Mouse (Mus musculus): Measurements from ENCODE around the gene Bnip3. TPM values are rescaled to one million over a fixed set of nuclear protein-coding genes. Genes with fewer than 3 reads are reported as not detected.

The Bnip3 gene
- polyA plus RNA-seq, 1 experiment from 2014 or later = 142 TPM

DNA sequence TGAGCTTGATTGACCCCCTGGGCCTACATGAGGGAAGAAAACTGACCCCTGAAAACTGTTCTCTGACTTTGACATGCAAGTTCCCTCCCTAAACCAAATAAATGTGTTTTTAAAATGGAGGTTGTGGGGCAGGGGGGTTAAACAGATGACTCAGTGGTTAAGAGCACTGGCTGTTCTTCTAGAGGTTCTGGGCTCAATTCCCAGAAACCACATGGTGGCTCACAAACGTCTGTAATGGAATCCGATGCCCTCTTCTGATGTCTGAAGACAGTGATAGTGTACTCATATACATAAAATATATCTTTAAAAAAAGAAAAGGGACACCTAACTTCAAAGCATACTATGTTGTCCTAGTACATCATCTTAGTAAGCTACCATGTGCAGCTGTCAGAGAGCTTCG, 34.3 kb downstream of the Bnip3 start:
- H3K9ac ChIP-seq (ENCODE audit: low read depth, low read length) = no peak overlapping the region
- H3K4me1 ChIP-seq (ENCODE audit: control insufficient read depth, insufficient read depth, low read depth, low read length) = no peaks in the 10 kb centered on the region
- no peak overlapping the region for H3K4me3 ChIP-seq (ENCODE audit: low read length)
- no peak overlapping the region for H3K4me2 ChIP-seq (ENCODE audit: low read length)
- peaks cover 33% of the 10 kb centered on the region for H3K36me3 ChIP-seq (ENCODE audit: control insufficient read depth, insufficient read depth, low read length)
- 76% methylated on average over 3 of the region's 3 CpGs for WGBS
- H3K27ac ChIP-seq (ENCODE audit: low read depth, low read length) = no peak overlapping the region
- no peaks in the 10 kb centered on the region for H3K9me3 ChIP-seq (ENCODE audit: control insufficient read depth, low read length)
- ATAC-seq = no peak
- H3K27me3 ChIP-seq (replicated peaks; ENCODE audit: control insufficient read depth, insufficient read depth, low read length) = no peaks in the 10 kb centered on the region

GRCm38 (mm10) chr7:138872956-138873355, 36.4 kb downstream of the Bnip3 start:
- WGBS = 87% methylated on average over 3 of the region's 3 CpGs

DNA sequence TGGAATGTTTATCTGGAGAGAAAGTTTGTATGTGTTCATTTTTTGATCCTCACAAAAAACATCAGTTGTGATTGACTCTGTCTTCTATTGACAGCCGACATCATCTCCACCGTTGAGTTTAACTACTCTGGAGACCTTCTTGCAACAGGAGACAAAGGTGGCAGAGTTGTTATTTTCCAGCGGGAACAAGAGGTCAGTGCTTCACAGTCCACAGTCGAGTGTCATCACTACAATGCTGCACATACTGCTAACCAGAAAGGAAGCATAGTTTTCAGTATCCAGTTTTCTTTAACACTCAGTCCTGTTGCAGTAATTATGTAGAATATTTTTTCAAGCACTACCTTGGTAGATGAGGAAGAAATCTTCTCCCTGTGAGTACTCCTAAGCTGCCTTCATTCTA, 41.0 kb downstream of the Bnip3 start:
- 93% methylated on average over 4 of the region's 4 CpGs for WGBS
- no peaks in the 10 kb centered on the region for H3K9me3 ChIP-seq (ENCODE audit: control insufficient read depth, low read length)

More at GRCm38 (mm10) chr7:138872956-138873355, 36.4 kb downstream of the Bnip3 start:
- Histone ChIP-seq H3K4me1 (ENCODE audit: control insufficient read depth, insufficient read depth, low read depth, low read length) (no peaks in the 10 kb centered on the region), H3K9ac (ENCODE audit: low read depth, low read length) (no peak overlapping the region), H3K4me3 (ENCODE audit: low read length) (no peak overlapping the region), H3K27ac (ENCODE audit: low read depth, low read length) (no peak overlapping the region), H3K4me2 (ENCODE audit: low read length) (no peak overlapping the region), H3K27me3 (replicated peaks; ENCODE audit: control insufficient read depth, insufficient read depth, low read length) (no peaks in the 10 kb centered on the region), H3K36me3 (ENCODE audit: control insufficient read depth, insufficient read depth, low read length) (peaks cover 30% of the 10 kb centered on the region), H3K9me3 (ENCODE audit: control insufficient read depth, low read length) (no peaks in the 10 kb centered on the region)
- no peak for ATAC-seq

DNA sequence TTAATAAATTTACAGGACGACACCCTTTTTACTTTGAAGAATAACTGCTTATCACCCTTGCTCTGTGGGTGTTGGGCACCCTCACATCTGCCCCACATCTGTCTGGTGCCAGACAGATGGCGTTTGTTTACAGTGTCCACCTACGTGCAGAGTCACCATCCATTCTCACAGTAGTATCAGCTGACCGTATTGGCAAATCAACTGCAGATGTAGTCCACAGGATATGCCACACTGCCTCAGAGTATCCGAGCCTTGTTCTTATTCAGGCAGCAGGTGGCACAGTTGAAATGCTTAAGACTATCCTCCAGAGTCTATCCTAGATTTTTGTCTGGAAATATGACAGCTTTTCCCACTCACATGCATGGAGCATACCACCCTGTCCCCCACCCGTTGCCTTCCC, 42.0 kb downstream of the Bnip3 start:
- Histone ChIP-seq H3K4me3 (ENCODE audit: low read length) (no peak overlapping the region), H3K4me1 (ENCODE audit: control insufficient read depth, insufficient read depth, low read depth, low read length) (no peaks in the 10 kb centered on the region; the same call in 1 of the 2 replicates), H3K4me2 (ENCODE audit: low read length) (no peak overlapping the region), H3K36me3 (ENCODE audit: control insufficient read depth, insufficient read depth, low read length) (peaks cover 10% of the 10 kb centered on the region; the same call in 1 of the 2 replicates), H3K27me3 (replicated peaks; ENCODE audit: control insufficient read depth, insufficient read depth, low read length) (no peaks in the 10 kb centered on the region), H3K27ac (ENCODE audit: low read depth, low read length) (no peak overlapping the region), H3K9me3 (ENCODE audit: control insufficient read depth, low read length) (no peaks in the 10 kb centered on the region), H3K9ac (ENCODE audit: low read depth, low read length) (no peak overlapping the region)
- 78% methylated on average over 6 of the region's 6 CpGs for WGBS
- ATAC-seq = no peak

More for the DNA sequence above, 41.0 kb downstream of the Bnip3 start:
- no peaks in the 10 kb centered on the region; the same call in 1 of the 2 replicates for H3K4me1 ChIP-seq (ENCODE audit: control insufficient read depth, insufficient read depth, low read depth, low read length)
- peaks cover 12% of the 10 kb centered on the region; the same call in 1 of the 2 replicates for H3K36me3 ChIP-seq (ENCODE audit: control insufficient read depth, insufficient read depth, low read length)
- H3K27me3 ChIP-seq (replicated peaks; ENCODE audit: control insufficient read depth, insufficient read depth, low read length) = no peaks in the 10 kb centered on the region
- no peak overlapping the region for H3K9ac ChIP-seq (ENCODE audit: low read depth, low read length)
- no peak overlapping the region for H3K27ac ChIP-seq (ENCODE audit: low read depth, low read length)
- H3K4me3 ChIP-seq (ENCODE audit: low read length) = no peak overlapping the region
- H3K4me2 ChIP-seq (ENCODE audit: low read length) = no peak overlapping the region
- ATAC-seq = no peak

DNA sequence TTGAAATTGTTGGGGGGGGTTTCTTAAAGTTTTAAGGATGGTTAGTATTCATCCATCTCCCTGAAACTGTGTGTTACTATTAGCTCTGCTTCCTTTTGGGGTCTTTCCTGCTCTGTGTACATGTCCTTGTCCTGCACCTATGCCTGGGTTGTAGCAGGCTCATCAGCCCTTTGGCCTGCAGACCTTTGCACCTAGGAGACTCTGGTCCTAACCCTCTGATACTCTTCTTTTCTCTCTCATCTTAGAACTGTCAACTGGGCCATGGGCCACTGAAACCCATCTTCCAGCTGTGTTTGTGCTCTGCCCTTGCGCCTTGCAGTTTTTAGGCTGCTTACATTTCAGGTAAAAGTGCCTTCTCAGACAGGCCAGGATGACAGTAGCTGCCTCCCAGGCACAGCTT, 44.5 kb downstream of the Bnip3 start:
- H3K4me3 ChIP-seq (ENCODE audit: low read length) = no peak overlapping the region
- 97% methylated on average over 1 of the region's 1 CpGs for WGBS
- no peaks in the 10 kb centered on the region for H3K9me3 ChIP-seq (ENCODE audit: control insufficient read depth, low read length)
- no peak overlapping the region for H3K9ac ChIP-seq (ENCODE audit: low read depth, low read length)
- H3K36me3 ChIP-seq (ENCODE audit: control insufficient read depth, insufficient read depth, low read length) = peaks cover 2% of the 10 kb centered on the region; the same call in 1 of the 2 replicates
- no peaks in the 10 kb centered on the region; the same call in 1 of the 2 replicates for H3K4me1 ChIP-seq (ENCODE audit: control insufficient read depth, insufficient read depth, low read depth, low read length)
- ATAC-seq = no peak
- no peaks in the 10 kb centered on the region for H3K27me3 ChIP-seq (replicated peaks; ENCODE audit: control insufficient read depth, insufficient read depth, low read length)
- H3K4me2 ChIP-seq (ENCODE audit: low read length) = no peak overlapping the region
- H3K27ac ChIP-seq (ENCODE audit: low read depth, low read length) = no peak overlapping the region

GRCm38 (mm10) chr7:138863950-138864572, 45.3 kb downstream of the Bnip3 start:
- Histone ChIP-seq H3K4me2 (ENCODE audit: low read length) (no peak overlapping the region), H3K27me3 (replicated peaks; ENCODE audit: control insufficient read depth, insufficient read depth, low read length) (no peaks in the 10 kb centered on the region), H3K4me3 (ENCODE audit: low read length) (no peak overlapping the region), H3K36me3 (ENCODE audit: control insufficient read depth, insufficient read depth, low read length) (peaks cover 2% of the 10 kb centered on the region; the same call in 1 of the 2 replicates), H3K4me1 (ENCODE audit: control insufficient read depth, insufficient read depth, low read depth, low read length) (no peaks in the 10 kb centered on the region; the same call in 1 of the 2 replicates), H3K27ac (ENCODE audit: low read depth, low read length) (no peak overlapping the region), H3K9ac (ENCODE audit: low read depth, low read length) (no peak overlapping the region), H3K9me3 (ENCODE audit: control insufficient read depth, low read length) (no peaks in the 10 kb centered on the region)
- WGBS = 75% methylated on average over 3 of the region's 3 CpGs
- ATAC-seq = no peak

DNA sequence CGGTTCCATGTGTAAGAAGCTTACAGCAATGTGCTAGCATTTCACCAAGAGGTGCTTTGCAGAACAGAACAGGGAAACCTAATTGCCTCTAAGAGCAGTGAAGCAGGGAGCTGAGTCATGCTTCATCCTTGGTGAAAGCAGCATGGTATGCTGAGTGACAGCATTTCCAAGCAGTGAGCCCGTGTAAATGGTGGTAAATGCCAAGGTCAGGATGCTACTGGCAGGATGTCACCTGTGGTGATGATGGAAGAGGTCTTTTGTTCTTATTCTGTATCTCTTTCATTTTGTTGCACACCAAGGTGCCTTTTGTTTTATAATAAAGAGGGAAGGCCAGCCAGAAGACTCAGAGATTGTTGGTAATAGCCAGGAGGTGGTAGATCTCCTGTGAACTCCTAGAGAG, 52.6 kb downstream of the Bnip3 start:
- Histone ChIP-seq H3K9ac (ENCODE audit: low read depth, low read length) (no peak overlapping the region), H3K4me2 (ENCODE audit: low read length) (no peak overlapping the region), H3K36me3 (ENCODE audit: control insufficient read depth, insufficient read depth, low read length) (peaks cover 6% of the 10 kb centered on the region), H3K9me3 (ENCODE audit: control insufficient read depth, low read length) (no peaks in the 10 kb centered on the region), H3K4me1 (ENCODE audit: control insufficient read depth, insufficient read depth, low read depth, low read length) (no peaks in the 10 kb centered on the region; the same call in 1 of the 2 replicates), H3K4me3 (ENCODE audit: low read length) (no peak overlapping the region), H3K27ac (ENCODE audit: low read depth, low read length) (no peak overlapping the region), H3K27me3 (replicated peaks; ENCODE audit: control insufficient read depth, insufficient read depth, low read length) (no peaks in the 10 kb centered on the region)
- ATAC-seq = no peak
- 59% methylated on average over 2 of the region's 2 CpGs for WGBS

- H3K4me1 ChIP-seq (ENCODE audit: control insufficient read depth, insufficient read depth, low read depth, low read length) = peaks cover 10% of the 10 kb centered on the region
- H3K9ac ChIP-seq (ENCODE audit: low read depth, low read length) = no peak overlapping the region
- H3K4me3 ChIP-seq (ENCODE audit: low read length) = no peak overlapping the region
- 95% methylated on average over 2 of the region's 2 CpGs for WGBS
- no peak overlapping the region for H3K27ac ChIP-seq (ENCODE audit: low read depth, low read length)
- peaks cover 6% of the 10 kb centered on the region for H3K36me3 ChIP-seq (ENCODE audit: control insufficient read depth, insufficient read depth, low read length)
- no peaks in the 10 kb centered on the region for H3K27me3 ChIP-seq (replicated peaks; ENCODE audit: control insufficient read depth, insufficient read depth, low read length)
- no peaks in the 10 kb centered on the region for H3K9me3 ChIP-seq (ENCODE audit: control insufficient read depth, low read length)
- no peak overlapping the region for H3K4me2 ChIP-seq (ENCODE audit: low read length)
- no peak for ATAC-seq
Measured at GRCm38 (mm10) chr7:138854201-138854600, 55.1 kb downstream of the Bnip3 start.

GRCm38 (mm10) chr7:138853417-138854031, 55.8 kb downstream of the Bnip3 start:
- Histone ChIP-seq H3K27ac (ENCODE audit: low read depth, low read length) (no peak overlapping the region), H3K4me3 (ENCODE audit: low read length) (no peak overlapping the region), H3K36me3 (ENCODE audit: control insufficient read depth, insufficient read depth, low read length) (peaks cover 6% of the 10 kb centered on the region), H3K4me1 (ENCODE audit: control insufficient read depth, insufficient read depth, low read depth, low read length) (peaks cover 11% of the 10 kb centered on the region), H3K9ac (ENCODE audit: low read depth, low read length) (no peak overlapping the region), H3K9me3 (ENCODE audit: control insufficient read depth, low read length) (no peaks in the 10 kb centered on the region), H3K27me3 (replicated peaks; ENCODE audit: control insufficient read depth, insufficient read depth, low read length) (no peaks in the 10 kb centered on the region), H3K4me2 (ENCODE audit: low read length) (no peak overlapping the region)
- ATAC-seq = no peak
- 94% methylated on average over 4 of the region's 4 CpGs for WGBS
